Mouse (Mus musculus) ES-Bruce4 (cell line): ENCODE data around the gene Ric8b. TPM values are rescaled to one million over a fixed set of nuclear protein-coding genes. Genes with fewer than 3 reads are reported as not detected.
A peak's percentile ranks its signal among the peaks of the same experiment; 100 is the strongest.

ENCODE experiments used
- H3K27ac ChIP-seq: 2 replicates; pipeline ENCODE4 v1.5.1; 2012; ENCODE audit warnings: low read length, inconsistent platforms; ENCODE audit not compliant: insufficient read depth
- H3K27me3 ChIP-seq: 2 replicates; pipeline ENCODE4 v1.6.1; 2012; ENCODE audit warnings: mild to moderate bottlenecking, low read length, inconsistent platforms; ENCODE audit not compliant: control insufficient read depth, poor library complexity, insufficient read depth, severe bottlenecking
- H3K36me3 ChIP-seq: 2 replicates; pipeline ENCODE4 v1.6.1; 2012; ENCODE audit warnings: inconsistent platforms, mild to moderate bottlenecking, low read length, moderate library complexity; ENCODE audit not compliant: control insufficient read depth, poor library complexity, insufficient read depth, severe bottlenecking
- H3K4me1 ChIP-seq: one replicate; pipeline ENCODE4 v1.8.1; 2011; ENCODE audit warnings: low read length; ENCODE audit not compliant: control insufficient read depth, insufficient read depth
- H3K4me3 ChIP-seq: 2 replicates; pipeline ENCODE4 v1.5.1; 2011; ENCODE audit warnings: low read depth, mild to moderate bottlenecking, low read length
- H3K9ac ChIP-seq: 2 replicates; pipeline ENCODE4 v1.6.1; 2012; ENCODE audit warnings: low read depth, mild to moderate bottlenecking, inconsistent platforms; ENCODE audit not compliant: poor library complexity, severe bottlenecking
- H3K9me3 ChIP-seq: replicated peaks from 2 replicates; pipeline ENCODE4 v1.6.1; 2012; ENCODE audit warnings: mild to moderate bottlenecking, low read length, inconsistent platforms; ENCODE audit not compliant: control insufficient read depth, poor library complexity, insufficient read depth, severe bottlenecking
- CTCF ChIP-seq: IDR thresholded peaks from one replicate; pipeline ENCODE4 v1.8.1; 2011; ENCODE audit warnings: low read depth, low read length
- EP300 ChIP-seq: IDR thresholded peaks from 2 replicates; pipeline ENCODE4 v1.6.1; 2011; ENCODE audit warnings: low read depth, low read length; ENCODE audit not compliant: insufficient read depth
- POLR2A ChIP-seq: IDR thresholded peaks from one replicate; pipeline ENCODE4 v1.8.1; 2011; ENCODE audit warnings: low read length; ENCODE audit not compliant: insufficient read depth
- polyA plus RNA-seq: library from polyadenylated mRNA; stranded (reverse); fragments of >200 nt; gene quantifications from 2 replicates; pipeline ENCODE4 v1.2.4, GENCODE M21; 2011; ENCODE audit warnings: low read depth; ENCODE audit not compliant: missing spikeins, insufficient read depth, insufficient read length

Gene Ric8b
- polyA plus RNA-seq, 1 experiment = 18.8 TPM

- H3K36me3 ChIP-seq = no peaks in the 10 kb centered on the region
- no peaks in the 10 kb centered on the region for H3K4me1 ChIP-seq
- H3K4me3 ChIP-seq = no peak overlapping the region
- H3K9me3 ChIP-seq = no peaks in the 10 kb centered on the region
- H3K27ac ChIP-seq = no peak overlapping the region
- TF ChIP-seq POLR2A = no peak
- no peak for TF ChIP-seq CTCF
- no peak for TF ChIP-seq EP300
- no peak overlapping the region for H3K9ac ChIP-seq
- H3K27me3 ChIP-seq = no peaks in the 10 kb centered on the region
Measured at GRCm38 (mm10) chr10:85006573-85007310, 89.3 kb downstream of the Ric8b start.

GRCm38 (mm10) chr10:85007861-85008840 is 90.7 kb downstream of the Ric8b start:
- Histone ChIP-seq H3K9ac (no peak overlapping the region), H3K27ac (no peak overlapping the region), H3K9me3 (no peaks in the 10 kb centered on the region), H3K4me1 (no peaks in the 10 kb centered on the region), H3K27me3 (no peaks in the 10 kb centered on the region), H3K4me3 (no peak overlapping the region), H3K36me3 (no peaks in the 10 kb centered on the region)
- TF ChIP-seq CTCF (no peak), EP300 (no peak), POLR2A (no peak)

DNA sequence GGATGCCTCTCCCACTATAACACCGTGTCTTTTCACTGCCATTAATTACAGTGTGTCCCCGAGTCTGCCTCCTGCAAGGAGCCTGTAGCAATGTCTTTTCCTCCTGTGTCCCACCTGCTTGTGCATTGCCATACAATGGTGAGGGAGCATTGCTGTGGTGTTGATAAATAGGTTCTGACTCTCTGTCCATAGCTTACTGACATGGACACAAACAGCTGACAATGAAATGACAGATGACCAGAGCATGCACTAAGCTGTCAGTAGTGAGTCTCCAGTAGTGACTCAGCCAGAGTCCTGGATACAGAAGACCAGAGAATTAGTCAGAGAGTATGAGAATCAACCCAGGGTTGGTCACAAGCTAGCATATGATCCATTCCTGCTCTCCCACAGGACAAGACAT is 93.7 kb downstream of the Ric8b start:
- H3K4me3 ChIP-seq = no peak overlapping the region
- no peaks in the 10 kb centered on the region for H3K4me1 ChIP-seq
- H3K9me3 ChIP-seq = no peaks in the 10 kb centered on the region
- peaks cover 3% of the 10 kb centered on the region; the same call in 1 of the 2 replicates for H3K36me3 ChIP-seq
- no peak overlapping the region for H3K9ac ChIP-seq
- H3K27me3 ChIP-seq = no peaks in the 10 kb centered on the region
- H3K27ac ChIP-seq = no peak overlapping the region
- TF ChIP-seq CTCF (no peak), EP300 (no peak), POLR2A (no peak)

DNA sequence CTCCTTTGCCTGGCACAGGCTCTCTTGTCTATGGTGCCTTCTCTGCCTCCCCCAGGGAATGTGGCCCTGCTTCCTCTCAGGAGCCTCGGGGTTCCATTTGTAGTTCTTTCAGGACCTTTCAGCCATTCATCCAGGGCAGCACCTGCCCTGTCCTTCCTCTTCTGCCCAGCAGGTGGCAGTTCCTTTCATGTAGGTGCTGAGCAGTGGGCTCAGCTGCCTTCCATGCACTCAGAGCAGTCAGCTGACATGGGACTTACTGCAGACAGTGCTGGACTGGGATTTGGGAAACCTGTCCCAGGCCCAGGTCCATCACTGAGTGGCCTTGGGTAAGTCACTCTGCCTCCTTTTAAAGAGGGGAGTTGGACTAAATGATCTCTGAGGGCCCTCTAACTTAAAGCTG is 96.0 kb downstream of the Ric8b start:
- H3K27me3 ChIP-seq = no peaks in the 10 kb centered on the region
- H3K36me3 ChIP-seq = peaks cover 3% of the 10 kb centered on the region; the same call in 1 of the 2 replicates
- TF ChIP-seq EP300 (no peak), CTCF (peak; percentile 90), POLR2A (no peak)
- H3K4me3 ChIP-seq = no peak overlapping the region
- H3K27ac ChIP-seq = no peak overlapping the region
- H3K9me3 ChIP-seq = no peaks in the 10 kb centered on the region
- H3K4me1 ChIP-seq = no peaks in the 10 kb centered on the region
- H3K9ac ChIP-seq = no peak overlapping the region

GRCm38 (mm10) chr10:85013924-85014428 is 96.6 kb downstream of the Ric8b start:
- H3K27me3 ChIP-seq = no peaks in the 10 kb centered on the region
- TF ChIP-seq CTCF (no peak), EP300 (no peak), POLR2A (no peak)

More at GRCm38 (mm10) chr10:85013924-85014428, 96.6 kb downstream of the Ric8b start:
- H3K4me1 ChIP-seq = no peaks in the 10 kb centered on the region
- H3K36me3 ChIP-seq = peaks cover 3% of the 10 kb centered on the region; the same call in 1 of the 2 replicates
- no peak overlapping the region for H3K27ac ChIP-seq
- H3K4me3 ChIP-seq = no peak overlapping the region
- H3K9me3 ChIP-seq = no peaks in the 10 kb centered on the region
- H3K9ac ChIP-seq = no peak overlapping the region
